Mouse (Mus musculus) G1E-ER4 (cell line): ENCODE data around the gene Tspan5. TPM values are rescaled to one million over a fixed set of nuclear protein-coding genes. Genes with fewer than 3 reads are reported as not detected.

Experiments used
- GATA1 ChIP-seq: IDR thresholded peaks from one replicate; pipeline ENCODE4 v1.8.0; 2012; ENCODE audit warnings: low read length, inconsistent platforms
- polyA plus RNA-seq: library from polyadenylated mRNA; stranded (reverse); fragments of >175 nt; gene quantifications from 2 replicates; pipeline ENCODE4 v1.2.3, GENCODE M21; 2012

The Tspan5 gene
- polyA plus RNA-seq, 1 experiment, result not detected

DNA sequence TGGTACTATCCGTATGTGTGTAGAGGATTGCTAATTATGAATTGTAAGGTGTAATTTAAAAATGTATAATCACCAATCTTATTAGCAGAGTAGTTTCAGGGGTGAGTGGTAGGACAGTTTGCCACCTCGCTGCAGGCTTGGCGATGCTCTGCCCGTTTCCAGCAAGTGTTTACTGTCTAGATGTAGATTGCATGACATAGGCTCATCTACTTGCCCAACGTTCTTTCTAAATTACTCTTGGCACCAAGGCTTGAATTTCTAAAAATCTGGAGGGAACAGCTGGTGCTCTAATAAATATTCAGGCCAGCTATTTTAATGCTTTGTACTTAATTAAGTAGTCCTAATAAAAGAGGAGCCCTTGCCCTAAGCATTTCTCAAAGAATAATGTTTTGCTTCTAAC, 12.3 kb downstream of the Tspan5 start:
- no peak for TF ChIP-seq GATA1

DNA sequence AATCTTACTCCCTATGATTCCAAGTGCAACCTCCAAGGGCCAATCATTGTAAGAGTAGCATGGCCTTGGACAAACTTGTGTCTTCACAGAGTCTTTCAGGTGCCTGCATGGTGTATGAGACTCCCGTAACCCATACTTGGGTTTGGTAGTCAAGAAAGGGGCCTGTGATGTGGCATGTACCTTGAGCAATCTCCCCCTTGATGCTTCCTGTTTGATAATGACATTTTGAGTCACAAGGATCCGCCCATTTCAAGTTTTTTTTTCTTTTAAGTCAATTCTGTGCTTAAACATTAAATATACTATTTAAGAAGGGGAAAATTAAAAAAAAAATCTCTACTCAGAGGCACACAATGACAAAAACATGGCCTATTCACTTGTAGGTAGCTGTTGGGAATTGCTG, 15.3 kb downstream of the Tspan5 start:
- no peak for TF ChIP-seq GATA1

DNA sequence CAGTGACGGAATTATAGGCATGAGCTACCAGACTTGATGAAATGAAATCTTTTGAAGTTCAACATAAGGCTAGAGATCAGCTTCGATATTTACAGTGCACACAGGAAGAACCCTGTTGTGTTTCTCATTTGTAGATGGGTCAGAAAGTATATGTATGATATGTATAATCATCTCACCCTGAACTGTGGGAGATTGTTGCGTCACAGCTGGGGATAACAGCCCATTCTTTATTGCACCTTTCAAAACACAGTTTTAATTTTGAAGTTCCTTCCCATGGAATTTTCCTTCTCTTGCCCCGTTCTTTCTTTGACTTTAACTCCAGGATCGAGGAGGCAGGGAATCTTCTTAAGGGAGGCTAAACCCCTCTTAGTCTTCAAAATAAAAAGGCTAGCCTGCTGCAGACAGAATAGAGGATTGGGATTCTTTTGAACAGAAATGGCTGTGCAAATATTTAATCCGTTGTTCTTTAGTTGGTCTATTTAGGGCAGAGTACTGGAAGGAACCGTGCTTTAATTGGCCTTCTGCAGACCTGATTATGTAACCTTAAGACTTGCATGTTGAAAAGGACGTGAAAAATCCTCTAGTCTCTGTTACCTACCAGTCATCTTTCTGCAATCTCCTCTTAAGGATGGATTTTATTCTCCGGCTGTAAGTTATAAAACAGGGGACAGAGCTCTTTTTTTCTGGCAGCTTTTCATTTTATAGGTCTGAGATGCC, 18.1 kb downstream of the Tspan5 start:
- no peak for TF ChIP-seq GATA1

DNA sequence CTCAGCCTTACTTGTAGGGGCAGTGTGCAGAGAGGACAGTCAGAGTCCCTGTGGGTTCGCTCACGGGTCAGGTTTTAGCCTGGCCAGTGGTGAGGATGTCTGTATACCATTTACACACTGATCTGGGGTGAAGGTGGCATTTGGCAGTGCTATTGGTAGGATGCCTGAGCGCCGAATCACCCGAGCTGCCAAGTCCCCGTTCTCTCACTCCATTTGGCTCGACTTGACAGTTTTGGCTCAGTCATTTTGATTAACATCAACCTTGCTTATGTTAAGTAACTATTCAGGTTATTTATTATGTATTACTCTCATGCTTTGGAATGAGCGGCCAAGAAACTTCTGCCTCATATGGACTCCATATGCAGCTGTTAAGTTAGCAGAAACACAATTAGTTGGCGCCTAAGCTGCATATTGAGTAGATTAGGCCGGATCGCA, 18.7 kb downstream of the Tspan5 start:
- TF ChIP-seq GATA1, result no peak

DNA sequence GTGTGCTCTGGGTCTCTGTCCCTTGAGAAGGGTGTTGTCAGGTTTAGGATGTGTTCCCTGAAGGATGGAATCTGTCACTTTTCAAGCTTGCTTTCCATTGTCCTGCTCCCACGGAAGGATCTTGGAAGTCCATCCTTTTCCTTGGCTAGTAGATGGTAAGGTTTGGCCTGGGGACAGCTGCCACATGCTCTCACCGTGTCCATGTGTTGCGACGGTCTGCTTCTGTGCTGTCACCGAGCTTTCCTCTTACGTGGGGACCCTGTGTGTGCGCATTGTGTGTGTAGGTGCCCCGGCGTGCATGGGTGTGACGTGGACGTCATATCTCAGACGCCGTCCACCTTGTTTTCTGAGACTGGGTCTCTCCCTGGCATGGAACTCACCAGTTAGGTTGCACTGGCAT, 19.5 kb downstream of the Tspan5 start:
- no peak for TF ChIP-seq GATA1

DNA sequence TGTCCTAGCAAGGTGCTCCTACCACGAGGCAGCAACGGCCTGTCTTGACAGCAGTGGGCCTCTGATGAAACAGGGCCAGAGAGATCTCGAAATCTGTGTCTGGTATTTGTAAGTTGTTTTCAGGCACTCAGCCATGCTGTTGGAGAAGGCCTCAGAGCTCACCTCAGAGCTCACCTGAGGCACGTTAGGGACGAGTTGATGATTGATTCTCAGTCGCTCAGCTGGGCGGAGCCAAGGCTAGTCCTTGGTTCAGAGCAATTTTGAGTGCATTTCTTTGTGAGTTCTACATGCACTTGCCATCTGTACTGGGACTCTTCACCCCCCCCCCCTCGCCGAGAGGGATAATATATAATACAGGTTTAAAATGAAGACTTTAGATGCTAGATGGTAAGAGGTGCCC, 21.9 kb downstream of the Tspan5 start:
- no peak for TF ChIP-seq GATA1

DNA sequence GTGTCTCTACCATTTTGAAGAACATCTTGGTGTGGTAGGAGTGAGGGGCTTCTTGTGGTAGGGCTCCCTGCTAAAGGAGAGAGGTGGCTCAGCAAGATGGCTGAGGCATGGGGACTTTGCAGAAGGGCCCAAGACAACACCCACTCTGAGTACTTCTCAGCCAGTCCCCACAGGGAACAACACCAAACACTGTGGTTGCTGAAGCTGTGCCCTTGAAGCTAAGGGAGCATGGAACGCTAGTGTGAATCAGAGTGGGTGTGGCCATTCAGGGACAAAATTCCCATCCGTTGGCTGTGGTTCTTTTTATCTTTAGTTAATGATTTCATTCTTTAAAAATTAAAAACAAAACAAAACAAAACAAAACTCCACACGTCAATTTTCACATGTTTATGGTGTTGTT, 22.8 kb downstream of the Tspan5 start:
- TF ChIP-seq GATA1, result no peak

DNA sequence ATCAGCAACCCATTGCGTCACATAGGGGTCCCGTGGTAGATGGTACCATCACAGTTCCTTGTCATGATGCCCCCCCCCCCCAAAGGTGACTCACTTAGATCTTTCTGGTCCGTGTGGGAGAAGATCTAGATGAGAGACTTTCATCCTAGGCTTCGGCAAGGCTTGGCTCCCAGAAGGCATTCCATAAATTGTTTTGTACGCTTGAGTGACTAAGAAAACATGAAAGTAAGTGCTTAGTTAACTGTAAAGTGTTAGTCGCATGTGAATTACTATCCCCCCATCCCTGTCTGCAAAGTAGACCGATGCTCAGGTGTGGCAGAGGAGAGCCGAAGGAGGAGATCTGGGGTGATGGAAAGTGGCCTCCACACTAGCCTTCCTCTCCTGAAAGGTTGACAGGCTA, 25.0 kb downstream of the Tspan5 start:
- TF ChIP-seq GATA1, result no peak

DNA sequence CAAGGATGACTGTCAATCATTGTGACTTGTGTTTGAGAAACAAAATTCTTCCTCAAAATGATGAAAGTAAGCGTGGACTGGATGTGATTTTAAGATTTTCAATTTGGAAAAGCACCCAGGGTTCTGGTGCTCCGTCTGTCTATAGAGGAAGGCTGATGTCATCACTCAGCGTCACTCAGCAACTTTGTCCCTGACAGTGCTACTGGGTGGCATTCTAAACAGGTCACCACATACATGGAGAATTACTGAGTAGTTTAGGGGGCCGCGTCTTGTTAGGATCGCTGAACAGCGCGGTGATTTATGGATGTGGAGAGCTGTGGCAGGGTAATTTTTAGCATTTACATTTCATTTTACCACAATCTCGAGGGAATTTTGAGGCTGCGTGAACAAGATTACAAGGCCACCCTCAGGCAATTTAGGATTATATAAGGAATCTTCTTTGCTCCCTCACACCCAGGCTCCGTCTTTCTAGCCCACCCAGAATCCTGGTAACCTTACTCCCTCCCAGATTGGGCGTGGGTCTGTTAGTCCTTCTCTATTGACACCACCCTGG, 26.6 kb downstream of the Tspan5 start:
- TF ChIP-seq GATA1, result no peak

DNA sequence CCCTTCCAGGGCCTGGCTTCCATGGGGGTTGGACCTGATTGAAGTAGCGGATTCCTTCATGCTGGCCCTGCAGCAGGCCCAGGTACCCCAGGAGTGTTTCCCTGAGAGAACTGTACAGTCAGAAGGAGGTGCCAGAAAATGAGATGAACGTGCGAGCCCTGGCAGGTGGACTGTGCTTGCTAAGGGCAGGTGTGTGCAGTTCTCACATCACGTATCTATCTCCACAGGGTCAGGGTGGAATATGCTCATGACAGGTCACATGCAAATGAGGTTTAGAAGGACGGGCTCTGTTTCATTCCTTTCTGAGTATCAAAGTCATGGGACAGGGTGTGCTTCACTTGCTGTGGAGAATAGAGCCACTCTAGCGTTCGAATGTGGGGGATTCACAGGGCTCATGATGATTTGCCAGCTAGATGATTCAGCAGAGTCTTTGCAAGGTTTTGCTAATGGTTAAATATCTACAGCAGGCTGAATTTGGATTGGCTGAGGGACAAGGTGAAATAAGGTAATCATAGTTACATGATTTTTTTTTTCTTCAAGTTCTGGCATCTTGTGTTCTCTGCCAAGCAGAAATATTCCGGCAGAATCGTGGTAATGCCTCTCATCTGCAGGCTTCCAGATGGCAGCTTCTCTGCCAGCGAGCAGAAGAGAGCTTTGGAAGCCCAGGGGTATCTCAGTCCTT, 28.8 kb downstream of the Tspan5 start:
- no peak for TF ChIP-seq GATA1

DNA sequence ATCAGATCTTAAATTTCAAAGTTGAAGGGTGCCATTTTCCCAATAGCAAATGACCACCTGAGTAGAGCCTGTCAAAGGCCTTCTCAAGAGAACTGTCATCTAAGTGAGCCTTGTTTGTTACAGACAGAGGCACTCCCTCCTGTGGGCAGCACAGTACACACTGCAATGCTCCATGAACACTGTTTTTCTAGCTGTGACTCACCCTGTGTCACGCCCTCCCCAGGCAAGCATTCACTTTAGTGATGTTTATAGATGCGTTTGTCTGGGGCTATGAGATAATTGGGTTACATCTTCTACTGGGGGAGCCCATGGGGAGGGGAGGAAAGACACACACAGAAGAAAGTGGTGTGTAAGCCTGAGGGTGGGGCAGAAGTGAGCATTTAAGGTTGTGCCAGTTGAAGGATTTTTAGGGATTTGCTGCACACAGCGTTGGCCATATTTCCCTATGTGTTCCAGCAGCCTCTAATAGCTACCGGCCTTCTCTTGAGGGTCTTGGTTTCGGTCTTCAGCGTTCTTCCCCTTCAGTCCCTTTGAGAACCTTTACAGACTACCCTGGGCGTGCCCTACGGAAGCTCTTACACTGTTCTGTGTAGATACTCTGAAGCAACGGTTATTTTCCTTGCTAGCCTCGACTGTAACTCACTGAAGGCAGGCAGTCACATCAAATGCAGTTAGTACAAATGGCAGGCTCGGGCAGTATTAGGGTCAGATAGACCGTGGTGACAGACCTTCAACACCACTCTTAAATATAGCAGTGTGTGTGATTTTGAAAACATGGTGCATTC, 29.7 kb downstream of the Tspan5 start:
- no peak for TF ChIP-seq GATA1

DNA sequence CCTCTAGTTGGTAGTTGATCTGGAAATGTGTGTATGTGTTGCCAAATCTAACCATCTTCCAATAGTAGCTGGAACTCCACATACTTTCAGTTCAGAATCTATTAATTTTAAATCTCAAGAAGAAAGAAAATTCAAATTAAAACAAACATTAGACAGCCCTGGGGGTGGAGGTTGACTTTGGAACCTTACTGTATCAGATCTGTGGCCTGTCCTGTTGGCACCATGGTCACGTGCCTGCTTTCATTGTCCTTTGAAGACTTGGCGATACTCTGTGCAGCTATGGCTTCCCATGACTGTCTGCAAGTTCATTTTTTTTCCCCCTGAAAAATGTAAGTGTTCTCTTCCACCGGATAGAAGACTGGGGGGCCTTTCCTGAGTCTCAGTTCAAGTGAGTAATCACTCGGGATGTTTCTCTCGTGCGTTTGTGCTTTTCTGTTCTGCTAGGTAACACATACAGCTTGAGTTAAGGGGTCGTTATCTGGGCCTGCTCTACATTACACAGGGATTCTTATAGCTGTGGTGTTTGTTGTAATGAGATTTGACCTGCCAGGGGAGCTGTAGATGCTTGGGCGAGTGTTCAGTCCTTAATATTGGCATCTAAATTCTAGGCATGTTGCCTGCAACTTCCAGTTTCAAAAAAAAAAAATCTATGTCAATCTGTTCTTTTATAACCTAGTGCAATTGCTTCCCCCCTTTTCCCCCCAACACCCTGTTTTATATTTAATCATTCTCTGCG, 32.0 kb downstream of the Tspan5 start:
- no peak for TF ChIP-seq GATA1

DNA sequence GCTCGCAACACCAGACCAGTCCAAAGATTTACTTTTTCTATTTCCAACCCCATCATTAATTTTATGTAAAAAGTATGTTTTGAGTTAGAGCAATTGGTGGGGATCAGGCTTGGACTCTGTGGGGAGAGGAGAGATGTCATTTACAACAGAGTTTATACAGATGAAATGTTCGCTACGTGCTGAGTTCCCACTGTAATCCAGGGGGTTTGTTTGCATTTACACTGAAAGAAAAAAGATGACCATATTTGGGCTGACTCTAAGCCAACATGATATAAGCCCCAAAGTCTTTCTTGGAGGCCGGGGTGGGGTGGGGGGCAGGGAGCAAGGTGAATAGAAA, 32.6 kb downstream of the Tspan5 start:
- no peak for TF ChIP-seq GATA1

DNA sequence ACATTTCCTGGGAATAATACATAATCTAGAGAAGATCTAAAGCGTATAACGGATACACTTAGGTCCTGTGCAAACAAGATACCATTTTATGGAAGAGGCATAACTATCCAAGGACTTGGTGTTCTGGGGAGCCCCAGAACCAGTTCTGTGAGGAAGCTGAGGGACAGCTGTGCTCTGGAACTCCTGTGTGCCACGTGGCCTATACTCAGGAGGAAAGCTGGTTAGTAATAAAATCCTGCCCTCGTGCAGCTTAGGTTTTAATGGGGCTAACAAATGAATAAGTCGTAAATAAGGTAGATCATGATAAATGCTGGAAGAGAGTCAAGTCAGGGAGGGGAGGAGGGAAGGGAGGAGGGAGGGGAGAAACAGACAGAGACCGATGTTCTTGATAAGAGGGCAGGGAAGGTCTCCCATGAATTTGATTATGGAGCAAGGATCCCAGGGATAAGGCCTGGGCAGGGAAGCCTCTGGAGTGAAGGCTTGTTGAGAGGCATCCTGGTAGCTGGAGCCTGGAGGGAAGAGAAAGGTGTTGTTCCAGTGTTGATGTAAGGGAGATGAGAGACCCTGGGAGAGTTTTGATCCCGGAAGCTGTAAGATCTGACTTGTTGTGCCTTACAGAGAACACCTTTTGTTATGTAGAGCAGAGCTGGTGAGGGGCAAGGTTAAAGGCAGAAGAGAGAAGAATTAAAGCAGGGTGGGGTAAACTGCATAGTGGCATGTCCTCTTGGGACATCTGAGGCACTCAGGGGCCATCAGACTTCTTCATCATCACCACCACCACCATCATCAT, 34.1 kb downstream of the Tspan5 start:
- no peak for TF ChIP-seq GATA1

DNA sequence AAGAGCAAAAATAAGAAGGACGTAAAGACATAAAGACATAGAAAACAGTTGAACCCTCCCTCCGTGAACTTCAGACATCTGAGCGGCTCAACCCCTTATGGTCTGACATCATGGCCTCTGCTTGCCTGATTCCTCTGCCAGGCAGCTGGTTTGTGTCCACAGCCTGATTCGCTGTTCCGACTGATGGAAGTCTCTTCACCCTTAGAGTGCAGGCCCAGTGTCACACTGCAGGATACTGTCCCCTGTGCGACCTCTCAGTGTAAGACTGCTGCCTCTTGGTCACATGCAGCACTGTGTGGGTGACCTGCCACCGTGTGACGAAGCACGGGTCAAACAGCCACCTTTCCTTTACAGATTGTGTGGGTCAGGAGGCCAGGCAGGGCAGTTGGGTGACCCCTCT, 39.5 kb downstream of the Tspan5 start:
- TF ChIP-seq GATA1, result no peak
